Mouse (Mus musculus) testis, adult 2 months (tissue): ENCODE results near the gene Smim20. TPM values are rescaled to one million over a fixed set of nuclear protein-coding genes. Genes with fewer than 3 reads are reported as not detected.

Source experiments
- H3K27ac ChIP-seq: fragments of 200-500 bp; 2 replicates; pipeline ENCODE4 v1.5.1; 2012; ENCODE audit warnings: low read depth, low read length; ENCODE audit not compliant: control insufficient read depth, insufficient read depth
- H3K27me3 ChIP-seq: fragments of 200-500 bp; 2 replicates; pipeline ENCODE4 v1.6.1; 2012; ENCODE audit warnings: mild to moderate bottlenecking, low read length, moderate library complexity; ENCODE audit not compliant: control insufficient read depth, insufficient read depth
- H3K36me3 ChIP-seq: fragments of 200-500 bp; 2 replicates; pipeline ENCODE4 v1.6.1; 2012; ENCODE audit warnings: mild to moderate bottlenecking, low read length; ENCODE audit not compliant: control insufficient read depth, insufficient read depth
- H3K4me1 ChIP-seq: fragments of 200-500 bp; 2 replicates; pipeline ENCODE4 v1.6.1; 2012; ENCODE audit warnings: low read length; ENCODE audit not compliant: control insufficient read depth, insufficient read depth
- H3K4me3 ChIP-seq: fragments of 200-500 bp; 2 replicates; pipeline ENCODE4 v1.5.1; 2012; ENCODE audit warnings: low read depth, mild to moderate bottlenecking, low read length, moderate library complexity, mixed read lengths; ENCODE audit not compliant: control insufficient read depth
- CTCF ChIP-seq: fragments of 200-500 bp; IDR thresholded peaks from 2 replicates; pipeline ENCODE4 v1.5.1; 2012; ENCODE audit warnings: low read depth, mild to moderate bottlenecking, inconsistent platforms, low read length, moderate library complexity; ENCODE audit not compliant: control insufficient read depth, insufficient read depth, insufficient replicate concordance
- POLR2A ChIP-seq: fragments of 200-500 bp; IDR thresholded peaks from 2 replicates; pipeline ENCODE4 v1.6.1; 2012; ENCODE audit warnings: low read depth, mild to moderate bottlenecking, inconsistent platforms, low read length, moderate library complexity; ENCODE audit not compliant: control insufficient read depth
- polyA plus RNA-seq: library from polyadenylated mRNA; depleted of rRNA; stranded (reverse); fragments of >200 nt; gene quantifications from 2 replicates; pipeline ENCODE4 v1.2.3, GENCODE M21; 2012

Gene Smim20
- polyA plus RNA-seq, 1 experiment = 15.8 TPM

- Histone ChIP-seq H3K27me3 (no peaks in the 10 kb centered on the region), H3K27ac (no peak overlapping the region), H3K4me1 (no peaks in the 10 kb centered on the region), H3K36me3 (no peaks in the 10 kb centered on the region), H3K4me3 (no peak overlapping the region)
- TF ChIP-seq POLR2A (no peak), CTCF (no peak)
Observed at GRCm38 (mm10) chr5:53239831-53240440, 26.9 kb upstream of the Smim20 start.

GRCm38 (mm10) chr5:53241109-53241508 lies 25.8 kb upstream of the Smim20 start:
- Histone ChIP-seq H3K4me1 (no peaks in the 10 kb centered on the region), H3K27me3 (no peaks in the 10 kb centered on the region), H3K4me3 (no peak overlapping the region), H3K27ac (no peak overlapping the region), H3K36me3 (no peaks in the 10 kb centered on the region)
- TF ChIP-seq POLR2A (no peak), CTCF (no peak)

GRCm38 (mm10) chr5:53241963-53242362 lies 24.9 kb upstream of the Smim20 start:
- TF ChIP-seq POLR2A (no peak), CTCF (no peak)
- no peak overlapping the region for H3K27ac ChIP-seq
- H3K4me3 ChIP-seq = no peak overlapping the region
- no peaks in the 10 kb centered on the region for H3K4me1 ChIP-seq
- H3K36me3 ChIP-seq = no peaks in the 10 kb centered on the region
- H3K27me3 ChIP-seq = no peaks in the 10 kb centered on the region

- no peaks in the 10 kb centered on the region for H3K36me3 ChIP-seq
- no peak overlapping the region for H3K4me3 ChIP-seq
- H3K27ac ChIP-seq = no peak overlapping the region
- no peaks in the 10 kb centered on the region for H3K27me3 ChIP-seq
- no peaks in the 10 kb centered on the region for H3K4me1 ChIP-seq
- TF ChIP-seq POLR2A (no peak), CTCF (no peak)
Observed at GRCm38 (mm10) chr5:53242865-53243499, 23.9 kb upstream of the Smim20 start.

GRCm38 (mm10) chr5:53243933-53244332 lies 22.9 kb upstream of the Smim20 start:
- Histone ChIP-seq H3K4me3 (no peak overlapping the region), H3K36me3 (no peaks in the 10 kb centered on the region), H3K27me3 (no peaks in the 10 kb centered on the region), H3K27ac (no peak overlapping the region), H3K4me1 (no peaks in the 10 kb centered on the region)
- TF ChIP-seq CTCF (no peak), POLR2A (no peak)

GRCm38 (mm10) chr5:53248499-53248898 lies 18.4 kb upstream of the Smim20 start:
- TF ChIP-seq POLR2A (no peak), CTCF (no peak)
- H3K36me3 ChIP-seq = no peaks in the 10 kb centered on the region
- H3K27me3 ChIP-seq = no peaks in the 10 kb centered on the region
- H3K4me3 ChIP-seq = no peak overlapping the region
- no peak overlapping the region for H3K27ac ChIP-seq
- H3K4me1 ChIP-seq = no peaks in the 10 kb centered on the region

GRCm38 (mm10) chr5:53249431-53250061 lies 17.3 kb upstream of the Smim20 start:
- Histone ChIP-seq H3K36me3 (no peaks in the 10 kb centered on the region), H3K4me3 (no peak overlapping the region), H3K27me3 (no peaks in the 10 kb centered on the region), H3K27ac (no peak overlapping the region), H3K4me1 (no peaks in the 10 kb centered on the region)
- TF ChIP-seq POLR2A (no peak), CTCF (no peak)

GRCm38 (mm10) chr5:53254154-53254553 lies 12.7 kb upstream of the Smim20 start:
- H3K36me3 ChIP-seq = no peaks in the 10 kb centered on the region
- no peak overlapping the region for H3K4me3 ChIP-seq
- H3K27me3 ChIP-seq = no peaks in the 10 kb centered on the region
- no peak for TF ChIP-seq CTCF
- TF ChIP-seq POLR2A = no peak
- no peak overlapping the region for H3K27ac ChIP-seq
- peaks cover 13% of the 10 kb centered on the region for H3K4me1 ChIP-seq
